Mouse (Mus musculus) small intestine, adult 2 months (tissue): ENCODE measurements around the gene Usp29.

Source experiments
- CTCF ChIP-seq: fragments of 200-500 bp; IDR thresholded peaks from 2 replicates; pipeline ENCODE4 v1.5.1; 2012; ENCODE audit warnings: low read depth, mild to moderate bottlenecking, control low read depth, inconsistent platforms, low read length, moderate library complexity, mixed read lengths; ENCODE audit not compliant: insufficient replicate concordance, insufficient read length; ENCODE audit errors: extremely low read depth
- POLR2A ChIP-seq: fragments of 200-500 bp; IDR thresholded peaks from 2 replicates; pipeline ENCODE4 v1.6.1; 2012; ENCODE audit warnings: low read depth, mild to moderate bottlenecking, control low read depth, inconsistent platforms, low read length, moderate library complexity

DNA sequence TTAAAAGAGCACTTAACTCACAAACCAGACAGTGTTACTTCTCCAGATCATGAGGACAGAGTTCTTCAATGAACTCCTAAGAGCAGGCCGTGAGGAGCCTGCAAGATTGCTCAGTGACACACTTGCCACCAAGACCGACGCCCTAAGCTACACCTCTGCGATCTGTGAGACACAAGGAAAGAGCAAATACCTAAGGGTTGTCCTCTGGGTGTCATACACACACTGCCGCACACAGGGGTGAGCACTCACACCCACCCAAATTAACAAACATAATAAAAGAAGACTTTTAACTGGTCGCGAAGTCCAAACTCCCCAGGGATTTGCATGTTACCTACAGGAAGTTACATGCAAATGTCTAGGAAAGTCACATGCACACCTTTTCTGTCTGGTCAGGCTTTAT lies 170.3 kb downstream of the Usp29 start:
- TF ChIP-seq CTCF: no peak
- TF ChIP-seq POLR2A: no peak
